Mouse (Mus musculus): ENCODE results near the gene Abcb8. TPM values are rescaled to one million over a fixed set of nuclear protein-coding genes. Genes with fewer than 3 reads are reported as not detected.

The Abcb8 gene
- polyA plus RNA-seq, 1 experiment from 2014 or later = 35.6 TPM

GRCm38 (mm10) chr5:24363467-24363866 lies 30.0 kb upstream of the Abcb8 start:
- no peak overlapping the region for H3K4me3 ChIP-seq (ENCODE audit: low read depth, low read length)
- no peak overlapping the region for H3K4me2 ChIP-seq (ENCODE audit: low read depth, low read length)
- 84% methylated on average over 2 of the region's 2 CpGs for WGBS
- H3K27ac ChIP-seq (replicated peaks; ENCODE audit: low read depth, low read length) = no peak overlapping the region
- DNase-seq (ENCODE audit: low spot score) = no peak
- no peaks in the 10 kb centered on the region for H3K27me3 ChIP-seq (replicated peaks; ENCODE audit: control insufficient read depth, insufficient read depth, low read length)
- no peaks in the 10 kb centered on the region for H3K36me3 ChIP-seq (ENCODE audit: control insufficient read depth, insufficient read depth, low read length)
- no peak overlapping the region for H3K9ac ChIP-seq (ENCODE audit: low read depth, low read length)
- ATAC-seq (ENCODE audit: low read depth) = no peak
- no peaks in the 10 kb centered on the region for H3K4me1 ChIP-seq (ENCODE audit: control insufficient read depth, insufficient read depth, low read length)
- no peaks in the 10 kb centered on the region for H3K9me3 ChIP-seq (ENCODE audit: control insufficient read depth, low read length)

GRCm38 (mm10) chr5:24364061-24364460 lies 29.4 kb upstream of the Abcb8 start:
- H3K9ac ChIP-seq (ENCODE audit: low read depth, low read length) = no peak overlapping the region
- H3K27me3 ChIP-seq (replicated peaks; ENCODE audit: control insufficient read depth, insufficient read depth, low read length) = no peaks in the 10 kb centered on the region
- H3K36me3 ChIP-seq (ENCODE audit: control insufficient read depth, insufficient read depth, low read length) = no peaks in the 10 kb centered on the region
- no peaks in the 10 kb centered on the region for H3K4me1 ChIP-seq (ENCODE audit: control insufficient read depth, insufficient read depth, low read length)
- no peak overlapping the region for H3K4me2 ChIP-seq (ENCODE audit: low read depth, low read length)
- no peak overlapping the region; the same call in 1 of the 2 replicates for H3K27ac ChIP-seq (replicated peaks; ENCODE audit: low read depth, low read length)
- 53% methylated on average over 3 of the region's 3 CpGs for WGBS
- ATAC-seq (ENCODE audit: low read depth) = no peak
- H3K9me3 ChIP-seq (ENCODE audit: control insufficient read depth, low read length) = no peaks in the 10 kb centered on the region
- H3K4me3 ChIP-seq (ENCODE audit: low read depth, low read length) = no peak overlapping the region
- DNase-seq (ENCODE audit: low spot score) = no peak

- Histone ChIP-seq H3K9ac (ENCODE audit: low read depth, low read length) (peak within 1 kb of the TSS; percentile 19; the same call in 1 of the 2 replicates), H3K4me3 (ENCODE audit: low read depth, low read length) (peak within 1 kb of the TSS; percentile 5; the same call in 1 of the 2 replicates), H3K27me3 (replicated peaks; ENCODE audit: control insufficient read depth, insufficient read depth, low read length) (no peaks in the 10 kb centered on the region), H3K27ac (replicated peaks; ENCODE audit: low read depth, low read length) (no peak within 1 kb of the TSS; the same call in 1 of the 2 replicates), H3K4me1 (ENCODE audit: control insufficient read depth, insufficient read depth, low read length) (no peaks in the 10 kb centered on the region), H3K36me3 (ENCODE audit: control insufficient read depth, insufficient read depth, low read length) (no peaks in the 10 kb centered on the region), H3K4me2 (ENCODE audit: low read depth, low read length) (peak within 1 kb of the TSS; percentile 23; the same call in 1 of the 2 replicates), H3K9me3 (ENCODE audit: control insufficient read depth, low read length) (no peaks in the 10 kb centered on the region)
- 50% methylated on average over 12 of the region's 12 CpGs for WGBS
- DNase-seq (ENCODE audit: low spot score) (no peak), ATAC-seq (ENCODE audit: low read depth) (no peak)
Observed at GRCm38 (mm10) chr5:24364508-24364907, 29.0 kb upstream of the Abcb8 start, which contains the start of gene Nos3. Gene Nos3, plus strand, starts transcription at chr5:24364810.

GRCm38 (mm10) chr5:24364963-24365362 lies 28.5 kb upstream of the Abcb8 start:
- H3K4me2 ChIP-seq (ENCODE audit: low read depth, low read length) = peak overlapping the region; percentile 23; the same call in 1 of the 2 replicates
- ATAC-seq (ENCODE audit: low read depth) (no peak), DNase-seq (ENCODE audit: low spot score) (no peak)
- H3K4me1 ChIP-seq (ENCODE audit: control insufficient read depth, insufficient read depth, low read length) = no peaks in the 10 kb centered on the region
- 87% methylated on average over 10 of the region's 10 CpGs for WGBS
- H3K36me3 ChIP-seq (ENCODE audit: control insufficient read depth, insufficient read depth, low read length) = no peaks in the 10 kb centered on the region
- peak overlapping the region; percentile 19; the same call in 1 of the 2 replicates for H3K9ac ChIP-seq (ENCODE audit: low read depth, low read length)
- H3K27ac ChIP-seq (replicated peaks; ENCODE audit: low read depth, low read length) = no peak overlapping the region
- H3K9me3 ChIP-seq (ENCODE audit: control insufficient read depth, low read length) = no peaks in the 10 kb centered on the region
- peak overlapping the region; percentile 5; the same call in 1 of the 2 replicates for H3K4me3 ChIP-seq (ENCODE audit: low read depth, low read length)
- no peaks in the 10 kb centered on the region for H3K27me3 ChIP-seq (replicated peaks; ENCODE audit: control insufficient read depth, insufficient read depth, low read length)

GRCm38 (mm10) chr5:24365528-24365927 lies 27.9 kb upstream of the Abcb8 start:
- no peak overlapping the region for H3K9ac ChIP-seq (ENCODE audit: low read depth, low read length)

GRCm38 (mm10) chr5:24366426-24366825 lies 27.0 kb upstream of the Abcb8 start:
- Histone ChIP-seq H3K27ac (replicated peaks; ENCODE audit: low read depth, low read length) (no peak overlapping the region), H3K4me1 (ENCODE audit: control insufficient read depth, insufficient read depth, low read length) (no peaks in the 10 kb centered on the region), H3K9me3 (ENCODE audit: control insufficient read depth, low read length) (no peaks in the 10 kb centered on the region), H3K4me3 (ENCODE audit: low read depth, low read length) (no peak overlapping the region), H3K4me2 (ENCODE audit: low read depth, low read length) (no peak overlapping the region), H3K27me3 (replicated peaks; ENCODE audit: control insufficient read depth, insufficient read depth, low read length) (no peaks in the 10 kb centered on the region), H3K36me3 (ENCODE audit: control insufficient read depth, insufficient read depth, low read length) (no peaks in the 10 kb centered on the region), H3K9ac (ENCODE audit: low read depth, low read length) (no peak overlapping the region)
- 84% methylated on average over 9 of the region's 9 CpGs for WGBS
- DNase-seq (ENCODE audit: low spot score) (no peak), ATAC-seq (ENCODE audit: low read depth) (no peak)

More at GRCm38 (mm10) chr5:24365528-24365927, 27.9 kb upstream of the Abcb8 start:
- H3K9me3 ChIP-seq (ENCODE audit: control insufficient read depth, low read length) = no peaks in the 10 kb centered on the region
- H3K27ac ChIP-seq (replicated peaks; ENCODE audit: low read depth, low read length) = no peak overlapping the region
- ATAC-seq (ENCODE audit: low read depth) = no peak
- H3K4me2 ChIP-seq (ENCODE audit: low read depth, low read length) = no peak overlapping the region
- H3K27me3 ChIP-seq (replicated peaks; ENCODE audit: control insufficient read depth, insufficient read depth, low read length) = no peaks in the 10 kb centered on the region
- no peak for DNase-seq (ENCODE audit: low spot score)
- 19% methylated on average over 3 of the region's 5 CpGs for WGBS
- no peak overlapping the region for H3K4me3 ChIP-seq (ENCODE audit: low read depth, low read length)
- no peaks in the 10 kb centered on the region for H3K36me3 ChIP-seq (ENCODE audit: control insufficient read depth, insufficient read depth, low read length)
- H3K4me1 ChIP-seq (ENCODE audit: control insufficient read depth, insufficient read depth, low read length) = no peaks in the 10 kb centered on the region

- no peak overlapping the region for H3K9ac ChIP-seq (ENCODE audit: low read depth, low read length)
- ATAC-seq (ENCODE audit: low read depth) (no peak), DNase-seq (ENCODE audit: low spot score) (no peak)
- no peak overlapping the region for H3K4me3 ChIP-seq (ENCODE audit: low read depth, low read length)
- WGBS = 81% methylated on average over 9 of the region's 9 CpGs
- H3K27ac ChIP-seq (replicated peaks; ENCODE audit: low read depth, low read length) = no peak overlapping the region
- H3K27me3 ChIP-seq (replicated peaks; ENCODE audit: control insufficient read depth, insufficient read depth, low read length) = no peaks in the 10 kb centered on the region
- H3K9me3 ChIP-seq (ENCODE audit: control insufficient read depth, low read length) = no peaks in the 10 kb centered on the region
- no peaks in the 10 kb centered on the region for H3K36me3 ChIP-seq (ENCODE audit: control insufficient read depth, insufficient read depth, low read length)
- no peak overlapping the region for H3K4me2 ChIP-seq (ENCODE audit: low read depth, low read length)
- no peaks in the 10 kb centered on the region for H3K4me1 ChIP-seq (ENCODE audit: control insufficient read depth, insufficient read depth, low read length)
Observed at GRCm38 (mm10) chr5:24369767-24370166, 23.7 kb upstream of the Abcb8 start.

- Histone ChIP-seq H3K27me3 (replicated peaks; ENCODE audit: control insufficient read depth, insufficient read depth, low read length) (no peaks in the 10 kb centered on the region), H3K27ac (replicated peaks; ENCODE audit: low read depth, low read length) (no peak overlapping the region), H3K4me1 (ENCODE audit: control insufficient read depth, insufficient read depth, low read length) (no peaks in the 10 kb centered on the region), H3K4me3 (ENCODE audit: low read depth, low read length) (no peak overlapping the region), H3K9me3 (ENCODE audit: control insufficient read depth, low read length) (no peaks in the 10 kb centered on the region), H3K4me2 (ENCODE audit: low read depth, low read length) (no peak overlapping the region), H3K9ac (ENCODE audit: low read depth, low read length) (no peak overlapping the region), H3K36me3 (ENCODE audit: control insufficient read depth, insufficient read depth, low read length) (no peaks in the 10 kb centered on the region)
- no peak for ATAC-seq (ENCODE audit: low read depth)
- no peak for DNase-seq (ENCODE audit: low spot score)
- WGBS = 66% methylated on average over 5 of the region's 5 CpGs
Observed at GRCm38 (mm10) chr5:24373807-24374206, 19.7 kb upstream of the Abcb8 start.

- peak; percentile 86 for DNase-seq (ENCODE audit: low spot score)
- Histone ChIP-seq H3K4me2 (ENCODE audit: low read depth, low read length) (no peak overlapping the region), H3K27me3 (replicated peaks; ENCODE audit: control insufficient read depth, insufficient read depth, low read length) (no peaks in the 10 kb centered on the region), H3K36me3 (ENCODE audit: control insufficient read depth, insufficient read depth, low read length) (no peaks in the 10 kb centered on the region), H3K9ac (ENCODE audit: low read depth, low read length) (no peak overlapping the region), H3K9me3 (ENCODE audit: control insufficient read depth, low read length) (no peaks in the 10 kb centered on the region), H3K4me1 (ENCODE audit: control insufficient read depth, insufficient read depth, low read length) (no peaks in the 10 kb centered on the region), H3K4me3 (ENCODE audit: low read depth, low read length) (no peak overlapping the region), H3K27ac (replicated peaks; ENCODE audit: low read depth, low read length) (no peak overlapping the region)
- no peak for ATAC-seq (ENCODE audit: low read depth)
- 39% methylated on average over 6 of the region's 6 CpGs for WGBS
Observed at GRCm38 (mm10) chr5:24374216-24374615, 19.2 kb upstream of the Abcb8 start.

All from embryonic facial prominence, embryonic 14.5 days (tissue).